Mouse (Mus musculus): ENCODE measurements around the gene Popdc3.

- TF ChIP-seq POLR2A (IDR thresholded peaks at IDR 0.05; ENCODE audit: borderline replicate concordance, extremely low read depth, insufficient read depth, insufficient read length, poor library complexity, severe bottlenecking) = no peak
- no peak for TF ChIP-seq CTCF (IDR thresholded peaks at IDR 0.05; ENCODE audit: borderline replicate concordance, extremely low read depth, insufficient read depth, insufficient read length)
Observed at GRCm38 (mm10) chr10:45151137-45151536, 26.8 kb upstream of the Popdc3 start.

Measured in brain, embryonic 14.5 days (tissue).